Mouse (Mus musculus): ENCODE results near the gene Chrm3. TPM values are rescaled to one million over a fixed set of nuclear protein-coding genes. Genes with fewer than 3 reads are reported as not detected.
A peak's percentile ranks its signal among the peaks of the same experiment; 100 is the strongest.

The Chrm3 gene
- polyA plus RNA-seq, 1 experiment from 2014 or later: 1.7 TPM

DNA sequence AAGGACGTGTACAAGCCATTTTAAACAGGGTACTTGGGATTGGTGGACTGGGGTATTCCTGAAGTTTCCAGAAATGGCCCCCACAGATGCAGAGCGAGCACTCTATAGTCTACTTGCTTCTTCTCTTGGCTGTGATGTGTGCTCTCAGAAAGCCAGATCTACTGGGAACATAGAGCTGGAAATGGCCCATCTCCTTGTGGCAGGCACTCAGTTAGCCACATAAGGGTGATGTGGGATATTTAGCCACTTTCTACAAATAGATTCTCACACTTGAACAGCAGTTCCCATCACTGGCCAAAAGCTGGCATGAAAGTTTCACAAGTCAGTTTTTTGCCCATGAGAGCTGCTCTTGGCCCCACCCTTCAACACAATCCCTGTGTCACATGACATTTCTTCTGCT lies 65.5 kb downstream of the Chrm3 start:
- ATAC-seq (ENCODE audit: insufficient number of reproducible peaks, low FRiP score, low TSS enrichment, low read depth): no peak
- H3K27me3 ChIP-seq: no peaks in the 10 kb centered on the region
- no peaks in the 10 kb centered on the region for H3K9me3 ChIP-seq (replicated peaks)
- 69% methylated on average over 2 of the region's 2 CpGs for WGBS
- no peak overlapping the region for H3K9ac ChIP-seq
- H3K4me3 ChIP-seq (replicated peaks): no peak overlapping the region
- no peak overlapping the region for H3K27ac ChIP-seq (replicated peaks)
- no peaks in the 10 kb centered on the region for H3K4me1 ChIP-seq
- H3K36me3 ChIP-seq: no peaks in the 10 kb centered on the region
- H3K4me2 ChIP-seq (replicated peaks): no peak overlapping the region

DNA sequence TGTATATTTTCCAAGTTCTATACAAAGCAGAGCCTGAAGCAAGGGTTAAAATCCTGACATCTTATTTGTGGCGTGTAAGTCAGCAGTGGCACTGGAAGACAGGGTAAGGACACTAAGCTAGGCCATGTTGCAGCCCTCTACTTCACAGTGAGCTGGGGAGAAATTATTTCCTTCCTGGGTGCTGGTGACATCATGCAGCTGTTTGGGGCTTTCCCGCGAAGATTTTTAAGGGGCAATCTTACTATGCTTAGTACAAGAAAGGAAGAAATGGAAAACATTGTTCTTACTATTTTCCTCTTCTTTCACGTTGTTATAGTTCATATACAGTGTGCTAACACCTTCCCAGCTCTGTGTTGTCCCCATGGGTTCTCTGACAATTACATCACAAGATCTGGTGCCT lies 76.3 kb downstream of the Chrm3 start:
- WGBS: 72% methylated on average over 4 of the region's 4 CpGs
- ATAC-seq (ENCODE audit: insufficient number of reproducible peaks, low FRiP score, low TSS enrichment, low read depth): no peak
- no peaks in the 10 kb centered on the region for H3K4me1 ChIP-seq
- no peaks in the 10 kb centered on the region for H3K9me3 ChIP-seq (replicated peaks)
- no peak overlapping the region for H3K4me3 ChIP-seq (replicated peaks)
- no peaks in the 10 kb centered on the region for H3K36me3 ChIP-seq
- H3K4me2 ChIP-seq (replicated peaks): no peak overlapping the region
- no peak overlapping the region for H3K9ac ChIP-seq
- H3K27me3 ChIP-seq: no peaks in the 10 kb centered on the region
- no peak overlapping the region for H3K27ac ChIP-seq (replicated peaks)

DNA sequence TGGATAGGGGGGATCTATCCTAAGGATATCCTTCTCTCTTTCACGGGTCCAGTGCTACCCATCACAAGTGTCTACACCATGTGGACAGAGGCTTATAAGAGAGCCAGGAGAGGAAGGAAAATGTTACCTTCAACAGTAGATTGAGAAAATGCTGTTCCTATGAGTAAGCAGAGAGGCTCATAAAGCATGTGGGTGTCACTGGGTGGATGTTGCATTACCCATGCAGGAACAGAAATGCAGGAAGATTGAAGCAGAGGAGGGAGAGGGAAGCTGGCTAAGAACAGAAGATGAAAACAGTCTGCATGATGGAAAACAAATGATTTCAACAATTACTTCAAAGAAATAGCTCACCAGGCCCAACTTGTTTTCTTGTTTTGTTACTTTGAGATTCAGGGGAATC lies 85.7 kb downstream of the Chrm3 start:
- H3K4me2 ChIP-seq (replicated peaks): no peak overlapping the region
- H3K4me1 ChIP-seq: no peaks in the 10 kb centered on the region
- no peaks in the 10 kb centered on the region for H3K9me3 ChIP-seq (replicated peaks)
- 62% methylated on average over 1 of the region's 1 CpGs for WGBS
- no peak for ATAC-seq (ENCODE audit: insufficient number of reproducible peaks, low FRiP score, low TSS enrichment, low read depth)
- no peak overlapping the region for H3K9ac ChIP-seq
- no peak overlapping the region for H3K27ac ChIP-seq (replicated peaks)
- no peaks in the 10 kb centered on the region for H3K27me3 ChIP-seq
- H3K36me3 ChIP-seq: no peaks in the 10 kb centered on the region
- no peak overlapping the region for H3K4me3 ChIP-seq (replicated peaks)

DNA sequence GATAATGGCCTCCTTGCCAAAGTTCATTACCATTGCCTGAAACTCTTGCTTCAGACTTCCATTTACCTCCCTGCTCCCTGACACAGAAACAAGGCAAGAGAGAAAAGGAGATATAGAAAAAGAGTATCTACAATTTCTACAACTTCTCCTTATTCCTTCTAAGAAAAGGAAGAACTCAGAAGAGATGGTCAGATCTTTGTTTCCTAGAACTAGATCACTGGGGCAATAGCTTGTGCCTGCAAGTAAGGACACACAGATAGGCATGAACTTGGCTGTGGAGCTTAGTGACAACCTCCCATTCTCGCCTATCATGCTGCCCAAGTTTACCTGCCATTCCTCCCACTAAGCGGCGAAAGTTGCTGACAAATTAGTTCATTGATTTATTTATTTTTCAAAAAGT lies 96.9 kb downstream of the Chrm3 start:
- Histone ChIP-seq H3K4me1 (no peaks in the 10 kb centered on the region), H3K36me3 (no peaks in the 10 kb centered on the region), H3K9ac (no peak overlapping the region), H3K27ac (replicated peaks) (no peak overlapping the region), H3K9me3 (replicated peaks) (no peaks in the 10 kb centered on the region), H3K27me3 (no peaks in the 10 kb centered on the region), H3K4me2 (replicated peaks) (no peak overlapping the region), H3K4me3 (replicated peaks) (no peak overlapping the region)
- 83% methylated on average over 3 of the region's 3 CpGs for WGBS
- no peak for ATAC-seq (ENCODE audit: insufficient number of reproducible peaks, low FRiP score, low TSS enrichment, low read depth)

DNA sequence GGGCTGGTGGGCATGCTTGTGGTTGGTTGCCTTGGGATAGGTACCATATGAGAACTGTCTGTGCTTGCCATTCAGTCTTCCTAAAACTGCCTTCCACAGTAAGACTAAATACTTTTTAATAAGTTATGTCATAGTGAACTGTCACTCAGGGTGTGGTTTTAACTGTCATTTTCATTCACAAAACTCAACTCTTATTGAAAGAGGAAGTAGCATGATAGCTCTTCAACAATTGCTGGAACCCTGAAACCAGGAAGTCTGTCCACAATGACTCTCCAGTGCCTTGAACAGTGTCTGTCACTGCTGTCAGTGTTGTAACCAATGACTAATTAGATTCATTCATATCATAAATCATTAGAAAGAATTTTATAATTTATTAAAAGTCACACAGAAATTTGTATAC lies 107.6 kb downstream of the Chrm3 start:
- Histone ChIP-seq H3K4me3 (replicated peaks) (no peak overlapping the region), H3K27me3 (no peaks in the 10 kb centered on the region), H3K36me3 (no peaks in the 10 kb centered on the region), H3K4me1 (no peaks in the 10 kb centered on the region), H3K9me3 (replicated peaks) (no peaks in the 10 kb centered on the region), H3K9ac (no peak overlapping the region), H3K27ac (replicated peaks) (no peak overlapping the region), H3K4me2 (replicated peaks) (no peak overlapping the region)
- ATAC-seq (ENCODE audit: insufficient number of reproducible peaks, low FRiP score, low TSS enrichment, low read depth): no peak

DNA sequence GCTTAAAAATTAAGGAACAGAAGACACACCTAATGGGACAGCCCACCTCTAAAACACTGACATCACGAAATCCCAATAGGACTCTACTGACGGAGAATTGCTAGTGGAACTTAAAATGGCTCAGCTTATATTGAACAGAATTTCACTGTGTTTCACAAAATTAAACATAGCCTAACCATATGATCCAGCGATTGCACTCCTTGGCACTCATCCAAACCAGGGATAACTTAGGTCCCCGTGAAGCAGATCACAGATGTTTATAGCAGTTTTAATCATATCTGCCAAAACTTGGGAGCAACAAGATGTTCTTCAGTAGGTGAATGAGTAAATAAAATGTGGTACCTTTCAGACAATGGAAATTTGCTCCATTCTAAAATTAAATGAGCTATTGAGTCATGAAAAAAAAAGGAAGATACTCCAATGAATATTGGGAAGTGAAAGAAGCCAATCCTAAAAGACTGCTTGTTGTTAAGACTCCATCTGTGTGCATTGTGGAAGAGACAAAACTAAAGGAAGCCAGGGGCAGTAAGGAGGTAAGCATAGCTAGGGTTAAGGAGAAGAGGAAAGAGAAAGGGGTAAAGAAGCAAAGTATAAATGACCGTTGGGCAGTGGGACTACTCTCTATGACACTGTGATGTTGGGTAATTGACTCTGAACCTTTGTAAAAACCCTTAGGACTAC lies 109.0 kb downstream of the Chrm3 start:
- no peak overlapping the region for H3K4me3 ChIP-seq (replicated peaks)
- no peaks in the 10 kb centered on the region for H3K27me3 ChIP-seq
- ATAC-seq (ENCODE audit: insufficient number of reproducible peaks, low FRiP score, low TSS enrichment, low read depth): no peak
- no peak overlapping the region for H3K9ac ChIP-seq
- H3K27ac ChIP-seq (replicated peaks): no peak overlapping the region
- H3K4me2 ChIP-seq (replicated peaks): no peak overlapping the region
- H3K9me3 ChIP-seq (replicated peaks): no peaks in the 10 kb centered on the region
- H3K4me1 ChIP-seq: no peaks in the 10 kb centered on the region
- 53% methylated on average over 5 of the region's 5 CpGs for WGBS
- no peaks in the 10 kb centered on the region for H3K36me3 ChIP-seq

DNA sequence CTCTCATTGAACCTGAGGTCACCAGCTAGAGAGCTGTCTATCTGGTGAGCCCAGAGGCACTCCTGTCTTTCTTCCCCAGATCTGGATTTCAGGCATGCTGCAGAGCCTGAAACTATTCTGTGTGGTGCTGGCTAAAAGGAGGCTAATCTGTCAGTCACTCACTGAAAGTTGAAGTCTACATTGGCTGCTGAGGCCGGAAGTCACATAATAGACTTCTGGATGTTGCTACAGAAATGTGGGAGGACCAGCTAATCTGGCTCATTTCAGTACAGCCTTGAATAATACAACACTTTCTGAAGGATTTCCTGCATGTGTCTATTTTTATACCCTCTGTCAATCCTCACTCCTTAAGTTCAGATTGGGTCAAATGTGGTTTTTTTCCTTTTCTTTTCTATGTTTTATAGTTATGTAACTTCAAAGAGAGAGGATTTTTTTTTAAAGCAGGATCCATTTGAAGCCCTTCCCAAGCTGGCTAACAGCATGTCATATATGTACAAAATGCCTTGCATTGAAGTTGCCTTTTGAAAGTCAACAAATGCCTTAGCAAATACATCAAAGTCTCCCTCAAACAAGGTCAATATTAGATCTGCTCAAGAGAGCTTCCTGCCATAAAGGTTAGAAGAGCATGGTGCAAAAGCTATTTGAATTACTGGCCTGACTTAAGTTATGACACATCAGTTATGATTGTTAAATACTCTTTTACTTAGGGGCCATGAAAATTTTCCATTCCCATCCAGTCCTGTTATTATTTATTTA lies 116.2 kb downstream of the Chrm3 start:
- ATAC-seq (ENCODE audit: insufficient number of reproducible peaks, low FRiP score, low TSS enrichment, low read depth): no peak

DNA sequence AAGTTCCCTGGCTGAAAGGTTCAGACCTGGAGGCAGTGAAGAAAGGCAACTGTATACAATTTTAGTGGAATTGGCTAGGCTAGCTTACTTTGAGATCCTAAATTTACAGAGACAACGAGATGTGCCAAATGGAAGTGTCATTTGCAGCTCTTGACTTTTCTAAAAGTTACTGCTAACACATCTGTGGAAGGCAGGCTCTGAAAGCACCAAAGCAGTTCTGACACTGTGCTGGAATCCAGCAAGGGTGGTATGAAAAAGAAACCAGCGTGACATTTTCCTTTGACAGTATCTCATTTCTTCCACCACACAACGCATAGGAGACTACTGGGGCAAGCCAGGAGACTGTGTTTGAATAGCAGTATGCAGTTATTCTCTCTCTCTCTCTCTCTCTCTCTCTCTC lies 120.4 kb downstream of the Chrm3 start:
- Histone ChIP-seq H3K4me3 (replicated peaks) (no peak overlapping the region), H3K9me3 (replicated peaks) (no peaks in the 10 kb centered on the region), H3K27ac (replicated peaks) (no peak overlapping the region), H3K4me2 (replicated peaks) (no peak overlapping the region), H3K9ac (no peak overlapping the region), H3K36me3 (no peaks in the 10 kb centered on the region), H3K4me1 (no peaks in the 10 kb centered on the region), H3K27me3 (no peaks in the 10 kb centered on the region)
- ATAC-seq (ENCODE audit: insufficient number of reproducible peaks, low FRiP score, low TSS enrichment, low read depth): no peak
- WGBS: 59% methylated on average over 3 of the region's 3 CpGs

More for the DNA sequence above, 116.2 kb downstream of the Chrm3 start:
- Histone ChIP-seq H3K4me2 (replicated peaks) (no peak overlapping the region), H3K9me3 (replicated peaks) (no peaks in the 10 kb centered on the region), H3K36me3 (no peaks in the 10 kb centered on the region), H3K27me3 (no peaks in the 10 kb centered on the region), H3K4me3 (replicated peaks) (no peak overlapping the region), H3K4me1 (no peaks in the 10 kb centered on the region), H3K27ac (replicated peaks) (no peak overlapping the region), H3K9ac (no peak overlapping the region)
- 42% methylated on average over 1 of the region's 1 CpGs for WGBS

DNA sequence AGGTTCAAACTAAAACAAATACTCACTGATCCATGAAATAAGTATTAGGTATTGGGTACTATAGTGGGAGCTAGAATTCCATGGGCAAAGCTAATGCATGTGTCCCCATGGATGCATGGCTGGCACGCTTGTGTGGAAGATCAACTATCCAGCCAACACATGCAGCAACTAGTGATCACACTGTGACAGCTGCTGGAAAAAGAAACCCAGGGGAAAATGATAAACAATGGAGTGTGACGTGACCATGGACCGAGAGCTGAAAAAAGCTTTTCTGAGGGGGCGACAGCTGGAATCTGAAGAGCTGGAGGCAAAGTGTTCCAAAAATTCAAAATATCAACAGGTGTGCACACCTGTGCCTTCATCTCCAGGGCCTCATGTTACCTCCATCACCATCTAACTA lies 120.8 kb downstream of the Chrm3 start:
- ATAC-seq (ENCODE audit: insufficient number of reproducible peaks, low FRiP score, low TSS enrichment, low read depth): 0 out of 2 replicates have a peak, but pooled peaks have one; percentile 11

DNA sequence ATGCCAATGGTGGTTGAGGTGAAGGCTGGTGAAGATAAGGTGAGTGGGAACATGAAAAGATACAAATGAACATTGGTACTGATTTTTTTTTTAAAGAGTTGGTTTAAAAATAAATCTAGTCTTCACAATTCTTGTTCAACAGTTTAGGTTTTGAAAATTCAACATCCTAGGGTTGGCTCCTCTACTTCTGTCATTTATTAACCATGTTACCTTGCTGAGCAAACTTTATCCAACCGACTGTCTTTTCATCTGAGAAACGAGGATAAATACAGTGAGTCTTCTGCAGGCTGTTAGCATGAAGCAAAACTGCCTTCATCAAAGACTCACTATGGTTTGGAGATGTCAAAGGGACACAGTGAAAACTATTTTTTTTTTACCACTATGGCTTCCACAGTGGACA lies 123.0 kb downstream of the Chrm3 start:
- no peaks in the 10 kb centered on the region for H3K27me3 ChIP-seq
- no peak overlapping the region for H3K9ac ChIP-seq
- H3K9me3 ChIP-seq (replicated peaks): no peaks in the 10 kb centered on the region
- no peak overlapping the region for H3K4me2 ChIP-seq (replicated peaks)
- WGBS: 75% methylated on average over 2 of the region's 2 CpGs
- no peak overlapping the region for H3K4me3 ChIP-seq (replicated peaks)
- ATAC-seq (ENCODE audit: insufficient number of reproducible peaks, low FRiP score, low TSS enrichment, low read depth): no peak
- no peaks in the 10 kb centered on the region for H3K36me3 ChIP-seq
- H3K4me1 ChIP-seq: no peaks in the 10 kb centered on the region
- no peak overlapping the region for H3K27ac ChIP-seq (replicated peaks)

More for the DNA sequence above, 120.8 kb downstream of the Chrm3 start:
- Histone ChIP-seq H3K4me3 (replicated peaks) (no peak overlapping the region), H3K9me3 (replicated peaks) (no peaks in the 10 kb centered on the region), H3K4me2 (replicated peaks) (no peak overlapping the region), H3K4me1 (no peaks in the 10 kb centered on the region), H3K36me3 (no peaks in the 10 kb centered on the region), H3K27me3 (no peaks in the 10 kb centered on the region), H3K9ac (no peak overlapping the region), H3K27ac (replicated peaks) (no peak overlapping the region)
- WGBS: 60% methylated on average over 4 of the region's 4 CpGs

DNA sequence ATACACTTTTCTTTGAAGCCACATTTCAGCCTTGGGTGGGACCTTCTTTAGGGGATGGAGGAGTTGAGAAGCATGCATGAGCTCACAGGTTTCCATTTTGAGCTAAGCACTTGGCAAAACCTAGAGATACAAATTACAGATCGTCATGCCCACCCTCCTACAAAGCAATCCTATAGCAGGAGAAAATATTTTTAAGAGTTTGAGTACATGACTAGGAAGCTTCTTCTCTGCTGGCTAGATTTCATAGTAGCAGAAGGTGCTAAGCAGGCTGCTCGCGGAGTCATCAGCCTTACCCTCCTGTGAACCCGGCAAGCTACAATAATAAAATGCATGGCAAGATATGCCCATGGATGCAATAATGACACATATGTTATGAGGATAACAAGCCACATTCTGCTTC lies 124.4 kb downstream of the Chrm3 start:
- Histone ChIP-seq H3K9me3 (replicated peaks) (no peaks in the 10 kb centered on the region), H3K4me1 (no peaks in the 10 kb centered on the region), H3K9ac (no peak overlapping the region), H3K4me3 (replicated peaks) (no peak overlapping the region), H3K27me3 (no peaks in the 10 kb centered on the region), H3K27ac (replicated peaks) (no peak overlapping the region), H3K36me3 (no peaks in the 10 kb centered on the region), H3K4me2 (replicated peaks) (no peak overlapping the region)
- WGBS: 82% methylated on average over 4 of the region's 4 CpGs
- ATAC-seq (ENCODE audit: insufficient number of reproducible peaks, low FRiP score, low TSS enrichment, low read depth): no peak

All from embryonic facial prominence, embryonic 15.5 days (tissue).